Mouse (Mus musculus) limb, embryonic 15.5 days (tissue): ENCODE measurements at regions not wholly inside any gene's neighbourhood (a gene's known extent, or its start where the extent isn't known, plus 50 kb on each side); places are given as distances from the start of the nearest gene placed in this dataset.

ENCODE experiments used
- ATAC-seq: fragments of 200-750 bp; cut with Nextera tagmentation; 2 replicates; pipeline ENCODE4 v1.8.0; 2017; ENCODE audit warnings: low read depth, moderate TSS enrichment; ENCODE audit not compliant: insufficient number of reproducible peaks, low FRiP score, low TSS enrichment
- H3K27ac ChIP-seq: fragments of 300-500 bp; sonication (generic); 2 replicates; pipeline ENCODE4 v1.5.1; 2015; ENCODE audit warnings: moderate library complexity, mild to moderate bottlenecking, inconsistent platforms
- H3K27me3 ChIP-seq: fragments of 300-500 bp; sonication (generic); 2 replicates; pipeline ENCODE4 v1.6.1; 2015; ENCODE audit warnings: inconsistent platforms
- H3K36me3 ChIP-seq: fragments of 300-500 bp; sonication (generic); 2 replicates; pipeline ENCODE4 v1.6.1; 2015; ENCODE audit warnings: inconsistent platforms
- H3K4me1 ChIP-seq: fragments of 300-500 bp; sonication (generic); 2 replicates; pipeline ENCODE4 v1.6.1; 2015; ENCODE audit warnings: inconsistent platforms
- H3K4me2 ChIP-seq: fragments of 300-500 bp; sonication (generic); 2 replicates; pipeline ENCODE4 v1.6.1; 2015; ENCODE audit warnings: mild to moderate bottlenecking, inconsistent platforms
- H3K4me3 ChIP-seq: fragments of 300-500 bp; sonication (generic); 2 replicates; pipeline ENCODE4 v1.5.1; 2015; ENCODE audit warnings: mild to moderate bottlenecking, inconsistent platforms
- H3K9ac ChIP-seq: fragments of 300-500 bp; sonication (generic); 2 replicates; pipeline ENCODE4 v1.6.1; 2015; ENCODE audit warnings: inconsistent platforms
- H3K9me3 ChIP-seq: fragments of 300-500 bp; sonication (generic); 2 replicates; pipeline ENCODE4 v1.6.1; 2016; ENCODE audit warnings: inconsistent platforms
- WGBS: fragments of 180-500 bp; shearing (Covaris S2); methylation state at CpG from one replicate; pipeline ENCODE4 v1.1.7; 2015; 5-methylcytosine and 5-hydroxymethylcytosine counted together

GRCm38 (mm10) chr14:102048485-102048884, 318.7 kb downstream of the Lmo7 start:
- Histone ChIP-seq H3K9me3 (no peaks in the 10 kb centered on the region), H3K27me3 (no peaks in the 10 kb centered on the region), H3K4me1 (no peaks in the 10 kb centered on the region), H3K4me3 (no peak overlapping the region), H3K4me2 (no peak overlapping the region), H3K9ac (no peak overlapping the region), H3K27ac (no peak overlapping the region), H3K36me3 (no peaks in the 10 kb centered on the region)
- ATAC-seq, result no peak
- WGBS, result 80% methylated on average over 1 of the region's 3 CpGs

DNA sequence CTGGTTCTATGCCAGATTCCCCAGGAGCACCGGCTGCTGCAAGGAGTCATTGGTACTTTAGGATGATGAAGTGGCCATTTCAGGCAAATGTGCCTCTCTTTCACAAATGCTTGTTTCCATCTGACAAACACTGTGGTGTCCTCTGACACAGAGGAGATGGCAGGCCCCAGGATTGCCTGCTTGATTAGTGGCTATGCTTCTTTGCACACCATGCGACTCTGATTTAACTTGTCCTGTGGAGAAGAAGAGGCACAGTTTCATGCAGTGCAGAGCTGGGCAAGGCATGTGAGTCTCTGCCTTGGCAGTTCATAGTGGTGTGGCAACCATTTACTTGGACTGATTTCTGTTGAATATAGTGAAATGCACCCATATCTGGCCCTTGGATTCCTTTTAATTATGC, 308.4 kb downstream of the Lmo7 start:
- 92% methylated on average over 2 of the region's 2 CpGs for WGBS
- Histone ChIP-seq H3K36me3 (no peaks in the 10 kb centered on the region), H3K4me2 (no peak overlapping the region), H3K27ac (no peak overlapping the region), H3K9me3 (no peaks in the 10 kb centered on the region), H3K4me1 (no peaks in the 10 kb centered on the region), H3K27me3 (no peaks in the 10 kb centered on the region), H3K4me3 (no peak overlapping the region), H3K9ac (no peak overlapping the region)
- ATAC-seq, result no peak

DNA sequence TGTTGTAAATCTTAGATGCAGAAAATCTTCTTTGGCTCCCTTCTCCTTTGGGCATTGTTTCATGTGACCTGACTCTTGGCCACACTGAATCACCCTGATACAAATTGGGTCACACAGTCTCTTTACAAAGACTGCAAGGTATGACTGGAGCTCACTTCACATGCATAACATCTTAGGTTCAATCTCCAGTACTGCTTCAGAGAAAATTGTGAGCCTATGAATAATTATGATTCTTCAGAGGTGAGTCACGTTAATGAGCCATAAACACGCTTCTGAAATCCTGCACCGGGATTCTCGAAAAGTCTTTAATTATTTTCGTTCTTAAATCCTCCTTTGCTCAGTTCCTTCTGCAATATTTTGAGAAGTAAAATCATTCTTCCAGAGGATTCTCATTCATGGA, 307.7 kb downstream of the Lmo7 start:
- no peak for ATAC-seq
- Histone ChIP-seq H3K27me3 (no peaks in the 10 kb centered on the region), H3K9ac (no peak overlapping the region), H3K9me3 (no peaks in the 10 kb centered on the region), H3K4me1 (no peaks in the 10 kb centered on the region), H3K27ac (no peak overlapping the region), H3K4me2 (no peak overlapping the region), H3K36me3 (no peaks in the 10 kb centered on the region), H3K4me3 (no peak overlapping the region)
- 78% methylated on average over 5 of the region's 5 CpGs for WGBS

GRCm38 (mm10) chr14:102031047-102031903, 301.5 kb downstream of the Lmo7 start:
- WGBS, result 55% methylated on average over 10 of the region's 10 CpGs

GRCm38 (mm10) chr14:102024646-102025045, 294.9 kb downstream of the Lmo7 start:
- no peak for ATAC-seq
- no peak overlapping the region for H3K4me3 ChIP-seq
- H3K27me3 ChIP-seq, result no peaks in the 10 kb centered on the region
- no peak overlapping the region for H3K27ac ChIP-seq
- H3K9me3 ChIP-seq, result no peaks in the 10 kb centered on the region
- no peaks in the 10 kb centered on the region for H3K36me3 ChIP-seq
- no peak overlapping the region for H3K9ac ChIP-seq
- peaks cover 4% of the 10 kb centered on the region for H3K4me1 ChIP-seq
- WGBS, result 31% methylated on average over 3 of the region's 3 CpGs
- no peak overlapping the region for H3K4me2 ChIP-seq

More at GRCm38 (mm10) chr14:102031047-102031903, 301.5 kb downstream of the Lmo7 start:
- no peak for ATAC-seq
- no peak overlapping the region for H3K27ac ChIP-seq
- no peak overlapping the region for H3K4me2 ChIP-seq
- no peaks in the 10 kb centered on the region for H3K36me3 ChIP-seq
- H3K9me3 ChIP-seq, result no peaks in the 10 kb centered on the region
- H3K27me3 ChIP-seq, result no peaks in the 10 kb centered on the region
- H3K4me1 ChIP-seq, result no peaks in the 10 kb centered on the region
- H3K4me3 ChIP-seq, result no peak overlapping the region
- no peak overlapping the region for H3K9ac ChIP-seq

DNA sequence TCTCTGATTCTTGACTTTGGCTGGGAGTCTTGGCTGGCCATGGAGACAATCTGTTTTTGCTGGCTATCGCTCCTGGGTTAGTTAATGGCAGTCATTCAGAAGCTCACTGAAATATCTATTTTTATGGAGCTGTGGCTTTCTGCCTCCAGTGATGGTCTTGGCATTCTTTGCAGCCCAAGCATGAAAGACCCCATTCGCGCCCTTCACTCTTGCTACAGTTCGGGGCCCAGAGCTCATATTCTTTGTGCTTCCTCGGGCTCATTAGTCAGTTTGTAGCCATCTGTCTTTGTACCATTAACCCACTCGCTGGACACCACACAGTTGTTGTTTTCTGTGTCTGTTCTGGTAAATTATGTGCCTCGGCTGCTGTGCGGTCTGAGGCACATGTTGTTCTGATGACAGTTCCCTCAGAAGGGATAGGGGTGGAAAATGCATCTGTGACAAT, 290.4 kb downstream of the Lmo7 start:
- peak; percentile 58 for ATAC-seq
- Histone ChIP-seq H3K4me1 (peaks cover 7% of the 10 kb centered on the region), H3K9me3 (no peaks in the 10 kb centered on the region), H3K4me2 (no peak overlapping the region), H3K36me3 (no peaks in the 10 kb centered on the region), H3K9ac (no peak overlapping the region), H3K27ac (peak overlapping the region; percentile 74), H3K27me3 (no peaks in the 10 kb centered on the region), H3K4me3 (no peak overlapping the region)
- WGBS, result 39% methylated on average over 8 of the region's 8 CpGs

- Histone ChIP-seq H3K4me2 (no peak overlapping the region), H3K4me3 (no peak overlapping the region), H3K9me3 (no peaks in the 10 kb centered on the region), H3K9ac (no peak overlapping the region), H3K27ac (no peak overlapping the region), H3K36me3 (no peaks in the 10 kb centered on the region), H3K27me3 (no peaks in the 10 kb centered on the region), H3K4me1 (peaks cover 10% of the 10 kb centered on the region)
- no peak for ATAC-seq
- 93% methylated on average over 2 of the region's 2 CpGs for WGBS
Measured at GRCm38 (mm10) chr14:102019320-102019719, 289.6 kb downstream of the Lmo7 start.

DNA sequence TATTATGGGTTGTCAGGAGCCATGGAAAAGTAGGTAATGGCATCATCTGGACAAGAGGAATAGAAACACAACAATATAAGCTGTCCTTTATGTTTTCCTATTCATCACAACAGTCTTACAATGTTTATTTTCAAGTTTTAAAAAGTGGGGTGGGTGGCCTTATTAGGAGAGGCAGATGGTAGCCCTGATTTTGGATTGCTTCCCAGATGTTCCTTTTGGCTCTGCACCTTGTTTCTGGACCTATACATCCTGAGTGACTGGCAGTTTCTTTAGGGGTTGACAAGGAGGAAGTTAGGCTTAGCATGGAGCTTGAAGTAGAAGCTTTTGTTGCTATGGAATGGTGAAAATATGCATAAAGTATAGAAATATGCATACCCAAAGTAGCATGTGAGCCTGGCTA, 286.8 kb downstream of the Lmo7 start:
- Histone ChIP-seq H3K9me3 (no peaks in the 10 kb centered on the region), H3K27ac (no peak overlapping the region), H3K9ac (no peak overlapping the region), H3K36me3 (no peaks in the 10 kb centered on the region), H3K27me3 (no peaks in the 10 kb centered on the region), H3K4me1 (peaks cover 10% of the 10 kb centered on the region), H3K4me3 (no peak overlapping the region), H3K4me2 (no peak overlapping the region)
- no peak for ATAC-seq

DNA sequence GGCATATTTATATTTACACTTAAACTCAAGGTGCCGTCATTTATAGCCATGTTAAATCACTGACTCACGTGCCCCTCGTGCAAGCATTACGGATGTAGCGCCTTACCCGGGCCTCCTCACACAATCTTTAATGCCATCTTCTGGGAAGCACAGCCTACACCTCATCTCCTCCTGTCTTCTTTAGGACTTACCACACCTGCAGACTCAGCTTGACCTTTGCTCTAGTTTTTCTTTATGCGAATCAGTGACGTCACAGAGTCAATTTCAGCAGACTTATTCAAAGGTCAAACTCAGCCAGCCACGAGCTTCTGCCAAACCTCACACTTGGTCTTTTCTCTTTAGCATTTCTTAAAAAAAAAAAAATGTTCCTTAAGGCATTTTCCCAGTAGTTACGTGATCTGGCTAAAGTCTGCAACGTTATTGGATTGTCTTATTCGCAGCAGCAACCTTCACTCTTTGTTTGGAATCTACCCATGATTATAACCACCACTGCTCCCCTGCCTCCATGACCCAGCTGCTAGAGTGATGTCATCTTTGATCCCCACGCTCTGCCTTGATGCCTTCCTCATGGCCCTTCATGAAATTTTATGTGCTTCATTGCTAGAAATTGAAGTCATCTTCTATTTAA, 285.3 kb downstream of the Lmo7 start:
- no peak overlapping the region for H3K4me3 ChIP-seq
- H3K27me3 ChIP-seq, result no peaks in the 10 kb centered on the region
- 0 out of 2 replicates have a peak overlapping the region, but pooled peaks have one; percentile 22 for H3K27ac ChIP-seq
- H3K9me3 ChIP-seq, result no peaks in the 10 kb centered on the region
- H3K36me3 ChIP-seq, result no peaks in the 10 kb centered on the region
- 43% methylated on average over 13 of the region's 13 CpGs for WGBS
- no peak overlapping the region for H3K9ac ChIP-seq
- peaks cover 6% of the 10 kb centered on the region; the same call in 1 of the 2 replicates for H3K4me1 ChIP-seq
- ATAC-seq, result peak; percentile 71
- no peak overlapping the region for H3K4me2 ChIP-seq

DNA sequence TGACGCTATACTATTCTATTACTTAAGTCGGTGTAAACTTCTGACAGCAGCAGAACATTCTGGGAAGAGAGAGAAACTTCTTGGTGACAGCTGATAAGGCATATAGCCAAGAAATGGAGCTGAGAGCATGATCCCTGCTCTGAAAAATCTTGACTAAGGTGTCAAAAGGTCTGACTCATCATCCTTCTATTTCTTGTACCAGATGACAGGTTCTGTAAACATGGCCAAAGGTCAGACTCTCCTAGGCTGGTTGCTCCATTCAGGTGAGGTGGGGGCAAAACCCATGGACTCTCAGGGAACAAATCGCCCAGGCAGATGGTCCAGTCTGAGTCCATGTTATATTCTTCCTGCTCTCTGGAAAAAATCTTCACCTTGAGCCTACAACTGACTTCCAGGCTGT, 283.5 kb downstream of the Lmo7 start:
- Histone ChIP-seq H3K9me3 (no peaks in the 10 kb centered on the region), H3K27ac (no peak overlapping the region), H3K36me3 (no peaks in the 10 kb centered on the region), H3K4me1 (peaks cover 3% of the 10 kb centered on the region; the same call in 1 of the 2 replicates), H3K9ac (no peak overlapping the region), H3K27me3 (no peaks in the 10 kb centered on the region), H3K4me2 (no peak overlapping the region), H3K4me3 (no peak overlapping the region)
- no peak for ATAC-seq
- WGBS, result 74% methylated on average over 3 of the region's 3 CpGs

DNA sequence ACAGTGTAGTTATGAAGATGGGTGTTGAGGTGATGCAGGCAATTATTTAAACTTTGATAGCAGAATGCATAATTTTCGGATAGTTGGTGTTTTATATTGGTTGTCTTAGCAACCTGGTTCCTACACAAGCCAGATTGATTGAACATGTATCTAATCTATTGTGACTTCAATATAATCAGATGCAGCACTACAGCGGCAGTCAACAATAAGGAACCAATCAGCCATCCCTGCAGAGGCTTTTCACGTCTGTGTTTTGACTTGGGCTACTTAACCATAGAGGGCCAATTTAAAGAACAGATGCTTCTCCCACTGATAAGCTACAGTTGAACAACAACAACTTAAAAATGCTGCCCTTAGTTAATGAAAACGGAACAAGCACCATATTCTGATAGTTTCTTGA, 267.8 kb downstream of the Lmo7 start:
- no peak for ATAC-seq
- no peak overlapping the region for H3K4me2 ChIP-seq

DNA sequence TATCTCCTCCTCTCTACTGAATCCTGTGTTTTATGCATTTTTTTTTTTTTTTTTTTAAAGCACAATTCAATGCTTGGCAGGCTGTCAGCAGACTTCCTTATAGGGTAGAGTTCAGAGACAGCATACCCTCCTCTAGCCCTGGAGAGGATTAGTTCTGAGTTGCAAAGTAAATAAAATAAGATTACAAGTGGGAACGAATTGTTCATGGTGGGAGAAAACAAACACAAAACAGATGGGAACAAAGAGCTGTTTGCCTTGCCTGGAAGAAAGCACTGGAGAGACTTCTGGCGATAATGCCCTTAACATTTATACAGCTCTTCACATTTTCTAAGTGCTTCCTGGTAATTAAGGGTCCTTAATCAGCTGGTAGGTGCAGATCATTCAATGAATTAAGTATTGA, 254.6 kb downstream of the Lmo7 start:
- ATAC-seq, result no peak
- H3K4me2 ChIP-seq, result no peak overlapping the region
- H3K9me3 ChIP-seq, result no peaks in the 10 kb centered on the region
- H3K9ac ChIP-seq, result no peak overlapping the region
- no peaks in the 10 kb centered on the region for H3K36me3 ChIP-seq
- H3K27me3 ChIP-seq, result no peaks in the 10 kb centered on the region
- H3K4me3 ChIP-seq, result no peak overlapping the region
- WGBS, result 14% methylated on average over 2 of the region's 2 CpGs
- H3K4me1 ChIP-seq, result no peaks in the 10 kb centered on the region
- H3K27ac ChIP-seq, result no peak overlapping the region

More for the DNA sequence above, 267.8 kb downstream of the Lmo7 start:
- Histone ChIP-seq H3K9me3 (no peaks in the 10 kb centered on the region), H3K36me3 (no peaks in the 10 kb centered on the region), H3K27ac (no peak overlapping the region), H3K4me3 (no peak overlapping the region), H3K27me3 (no peaks in the 10 kb centered on the region), H3K9ac (no peak overlapping the region), H3K4me1 (no peaks in the 10 kb centered on the region)
- 48% methylated on average over 4 of the region's 4 CpGs for WGBS
